ENCODE assay signal across 10 mouse cellular contexts in the genomic region with DNA sequence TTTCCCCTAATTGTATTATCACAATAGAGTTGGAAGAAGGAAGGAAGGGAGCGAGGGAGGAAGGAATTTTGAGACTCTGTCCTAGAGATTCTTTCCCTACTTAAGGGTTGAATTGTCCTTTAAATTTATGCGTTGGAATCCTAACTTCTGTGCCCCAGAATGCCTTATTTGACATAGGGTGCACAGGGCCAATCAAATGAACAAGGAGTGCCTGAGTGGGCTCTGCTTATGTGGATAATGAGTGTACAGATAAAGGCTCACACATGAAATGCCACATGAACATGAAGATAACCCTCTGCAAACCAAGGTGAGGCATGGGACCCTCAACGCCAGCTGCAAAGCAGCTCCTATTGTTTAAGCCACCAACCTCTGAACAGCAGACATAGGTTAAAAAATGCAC. TPM values are rescaled to one million over a fixed set of nuclear protein-coding genes. Genes with fewer than 3 reads are reported as not detected.
DNase-seq lines count a peak whose midpoint lies in the region; ATAC-seq lines count a peak whose summit lies in the region.
"Had no signal": no experiment of that assay in that cellular context is flagged by ENCODE, and none has a peak within 500 bp of the region (broad histone marks: within the 10 kb centered on the region; RNA-seq: fewer than 3 reads in every experiment).

No protein-coding gene starts in this region.

- H3K4me3 ChIP-seq in kidney, embryonic 14.5 days (ENCODE audit: low read length): no peak overlapping the region
- H3K4me3 ChIP-seq in forebrain, embryonic 11.5 days (ENCODE audit: low read depth, low read length): no peak overlapping the region
- H3K4me3 ChIP-seq in forebrain, embryonic 16.5 days (replicated peaks; ENCODE audit: low read length): no peak overlapping the region
- no peak overlapping the region for H3K4me3 ChIP-seq in midbrain, embryonic 11.5 days (ENCODE audit: low read depth, low read length)

- peaks cover 3% of the 10 kb centered on the region; the same call in 1 of the 2 replicates for H3K4me1 ChIP-seq in kidney, embryonic 14.5 days (ENCODE audit: control insufficient read depth, insufficient read depth, low read length)
- peaks cover 4% of the 10 kb centered on the region; the same call in 1 of the 2 replicates for H3K4me1 ChIP-seq in forebrain, embryonic 11.5 days (replicated peaks; ENCODE audit: control insufficient read depth, insufficient read depth, low read length)
- H3K4me1 ChIP-seq in forebrain, embryonic 16.5 days (replicated peaks; ENCODE audit: control insufficient read depth, insufficient read depth, low read length): peaks cover 12% of the 10 kb centered on the region
- peaks cover 9% of the 10 kb centered on the region; the same call in 1 of the 2 replicates for H3K4me1 ChIP-seq in midbrain, embryonic 11.5 days (ENCODE audit: control insufficient read depth, insufficient read depth, low read length)

- H3K27ac ChIP-seq in kidney, embryonic 14.5 days (ENCODE audit: low read depth, low read length): no peak overlapping the region
- peak overlapping the region; percentile 2; the same call in 1 of the 2 replicates for H3K27ac ChIP-seq in forebrain, embryonic 11.5 days (ENCODE audit: low read depth, low read length)
- H3K27ac ChIP-seq in forebrain, embryonic 16.5 days (ENCODE audit: low read length): peak overlapping the region; percentile 17; the same call in 1 of the 2 replicates
- no peak overlapping the region for H3K27ac ChIP-seq in midbrain, embryonic 11.5 days (ENCODE audit: low read depth, low read length)

- H3K9me3 ChIP-seq in kidney, embryonic 14.5 days (ENCODE audit: control insufficient read depth, low read length): peaks cover 4% of the 10 kb centered on the region; the same call in 1 of the 2 replicates
- H3K9me3 ChIP-seq in forebrain, embryonic 11.5 days (ENCODE audit: control insufficient read depth, low read length): peaks cover 3% of the 10 kb centered on the region; the same call in 1 of the 2 replicates
- peaks cover 3% of the 10 kb centered on the region; the same call in 1 of the 2 replicates for H3K9me3 ChIP-seq in forebrain, embryonic 16.5 days (ENCODE audit: control insufficient read depth, low read length)
- peaks cover 7% of the 10 kb centered on the region; the same call in 1 of the 2 replicates for H3K9me3 ChIP-seq in midbrain, embryonic 11.5 days (ENCODE audit: control insufficient read depth, low read length)

- no peak for DNase-seq in kidney, adult 18-20 months
- DNase-seq in forebrain, embryonic 11.5 days (ENCODE audit: low spot score): no peak
- no peak for DNase-seq in midbrain, embryonic 11.5 days (ENCODE audit: low spot score, missing footprints)
- no peak for DNase-seq in adrenal gland, postnatal 4 days (ENCODE audit: low spot score in 2 of 2)
- no peak for DNase-seq in urinary bladder, postnatal 4 days (ENCODE audit: low spot score in 2 of 2)
- DNase-seq: adrenal gland, postnatal 25 days had no signal

- H3K27me3 ChIP-seq in kidney, embryonic 14.5 days (ENCODE audit: control insufficient read depth, insufficient read depth, low read length): no peaks in the 10 kb centered on the region
- H3K27me3 ChIP-seq in forebrain, embryonic 11.5 days (ENCODE audit: control insufficient read depth, insufficient read depth, low read length): no peaks in the 10 kb centered on the region
- H3K27me3 ChIP-seq in forebrain, embryonic 16.5 days (replicated peaks; ENCODE audit: control insufficient read depth, insufficient read depth, low read length): no peaks in the 10 kb centered on the region
- H3K27me3 ChIP-seq in midbrain, embryonic 11.5 days (ENCODE audit: control insufficient read depth, insufficient read depth, low read length): no peaks in the 10 kb centered on the region

- no peak overlapping the region for H3K9ac ChIP-seq in kidney, embryonic 14.5 days (ENCODE audit: low read depth, low read length)
- H3K9ac ChIP-seq in forebrain, embryonic 11.5 days (ENCODE audit: low read length): no peak overlapping the region
- 0 out of 2 replicates have a peak overlapping the region, but pooled peaks have one; percentile 18 for H3K9ac ChIP-seq in forebrain, embryonic 16.5 days (replicated peaks; ENCODE audit: low read depth, low read length)
- H3K9ac ChIP-seq in midbrain, embryonic 11.5 days (ENCODE audit: low read length): peak overlapping the region; percentile 20; the same call in 1 of the 2 replicates

- no peak for ATAC-seq in kidney, embryonic 14.5 days (ENCODE audit: low FRiP score, low TSS enrichment)
- ATAC-seq in forebrain, embryonic 11.5 days (replicated peaks; ENCODE audit: low FRiP score): no peak
- no peak for ATAC-seq in forebrain, embryonic 16.5 days
- ATAC-seq in midbrain, embryonic 11.5 days (ENCODE audit: low FRiP score): no peak

- H3K4me2 ChIP-seq in kidney, embryonic 14.5 days (replicated peaks; ENCODE audit: low read depth, low read length): 0 out of 2 replicates have a peak overlapping the region, but pooled peaks have one; percentile 10
- H3K4me2 ChIP-seq in forebrain, embryonic 11.5 days (ENCODE audit: low read depth, low read length, severe bottlenecking): peak overlapping the region; percentile 13; the same call in 1 of the 2 replicates
- H3K4me2 ChIP-seq in forebrain, embryonic 16.5 days (ENCODE audit: low read length): peak overlapping the region; percentile 41
- H3K4me2 ChIP-seq in midbrain, embryonic 11.5 days: peak overlapping the region; percentile 32; the same call in 1 of the 2 replicates

- WGBS in kidney, embryonic 14.5 days: 33% methylated on average over 3 of the region's 3 CpGs
- 10% methylated on average over 3 of the region's 3 CpGs for WGBS in forebrain, embryonic 11.5 days
- WGBS in forebrain, embryonic 16.5 days: 9% methylated on average over 3 of the region's 3 CpGs
- 19% methylated on average over 3 of the region's 3 CpGs for WGBS in midbrain, embryonic 11.5 days

- H3K36me3 ChIP-seq in kidney, embryonic 14.5 days (ENCODE audit: control insufficient read depth, insufficient read depth, low read length): no peaks in the 10 kb centered on the region
- H3K36me3 ChIP-seq in forebrain, embryonic 11.5 days (ENCODE audit: control insufficient read depth, insufficient read depth, low read length): no peaks in the 10 kb centered on the region
- no peaks in the 10 kb centered on the region for H3K36me3 ChIP-seq in forebrain, embryonic 16.5 days (ENCODE audit: control insufficient read depth, insufficient read depth)
- no peaks in the 10 kb centered on the region for H3K36me3 ChIP-seq in midbrain, embryonic 11.5 days (ENCODE audit: control insufficient read depth, insufficient read depth, low read length)
- H3K36me3 ChIP-seq: G1E had no signal

RNA-seq across cellular contexts. Expression of a gene that starts 2.6 kb away (rescaled TPM):
- 0.24 TPM in 1 of 2 replicates, not detected in the other for polyA plus RNA-seq in kidney, embryonic 14.5 days (2014; fragmentation: Nextera tagmentation; extraction: Ambion mirVana)
- polyA plus RNA-seq in forebrain, embryonic 11.5 days (2014; fragmentation: Nextera tagmentation; extraction: Ambion mirVana): 0.21 TPM in 1 of 2 replicates, not detected in the other
- 0.37 and 0.52 TPM in 2 replicates for polyA plus RNA-seq in forebrain, embryonic 16.5 days (2015; fragmentation: Nextera tagmentation; extraction: Ambion mirVana)
- polyA plus RNA-seq in midbrain, embryonic 11.5 days (2014; fragmentation: Nextera tagmentation; extraction: Ambion mirVana): not detected in 2 replicates
- total RNA-seq in adrenal gland, postnatal 4 days (2021): 1 to 10 TPM in 1 of 2 experiments, under 1 TPM in 1; 0.45 to 1.3 TPM
- polyA plus RNA-seq: G1E; neural tube, embryonic 11.5 days had no signal

Comparison
In these comparisons a context has a peak if more than half of its experiments do, and no peak if none do; other contexts are left out.
1. H3K9ac ChIP-seq: peak in forebrain, embryonic 16.5 days (single experiment) and midbrain, embryonic 11.5 days (single experiment); none in kidney, embryonic 14.5 days (single experiment) and forebrain, embryonic 11.5 days (single experiment).
2. H3K27ac ChIP-seq: peak in forebrain, embryonic 11.5 days (single experiment) and forebrain, embryonic 16.5 days (single experiment); none in kidney, embryonic 14.5 days (single experiment) and midbrain, embryonic 11.5 days (single experiment).
3. Peak in every context shown above with its lines, with median percentiles within 50 percentile points of each other: H3K4me2 ChIP-seq.